Mouse (Mus musculus): Measurements from ENCODE around the gene Trpm3. TPM values are rescaled to one million over a fixed set of nuclear protein-coding genes. Genes with fewer than 3 reads are reported as not detected.

Gene Trpm3
- total and polyA plus RNA-seq, 2 experiments: not detected

DNA sequence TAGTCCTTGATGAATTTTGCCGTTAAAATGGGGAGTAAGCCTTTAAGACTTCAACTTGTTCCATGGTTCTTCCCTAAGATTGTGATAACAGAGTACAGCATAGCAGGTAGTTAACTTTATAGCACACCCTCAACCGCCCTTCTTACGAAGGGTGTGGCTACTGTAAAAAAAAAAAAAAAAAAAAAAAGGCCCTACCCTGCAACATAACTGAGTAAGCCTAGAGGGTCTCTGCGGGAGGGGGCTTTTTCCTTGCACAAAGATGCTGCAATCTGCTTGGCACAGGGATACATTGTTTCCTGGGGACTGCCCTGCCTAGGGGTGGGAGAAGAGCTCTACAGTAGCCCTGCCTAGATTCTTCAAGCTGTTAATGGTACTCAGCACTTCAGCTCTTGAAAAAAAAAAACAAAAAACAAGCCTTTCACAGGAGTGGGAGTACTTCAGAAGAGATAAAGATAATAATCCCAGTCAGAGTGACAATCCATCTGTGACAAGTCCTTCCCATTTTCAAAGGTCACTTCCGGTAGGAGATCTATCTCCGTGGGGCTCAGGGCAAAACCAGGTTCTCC, 903.4 kb downstream of the Trpm3 start:
- Histone ChIP-seq H3K27me3 (ENCODE audit: control insufficient read depth, insufficient read depth, low read length) (no peaks in the 10 kb centered on the region), H3K36me3 (ENCODE audit: control insufficient read depth, insufficient read depth, low read length) (no peaks in the 10 kb centered on the region), H3K4me1 (ENCODE audit: control insufficient read depth, insufficient read depth, low read length) (peaks cover 10% of the 10 kb centered on the region), H3K27ac (replicated peaks; ENCODE audit: insufficient read depth, low read depth, low read length) (no peak overlapping the region), H3K9ac (ENCODE audit: low read depth, low read length) (no peak overlapping the region), H3K79me2 (ENCODE audit: control insufficient read depth, insufficient read depth, low read length) (no peaks in the 10 kb centered on the region), H3K4me3 (ENCODE audit: insufficient read depth, low read depth, low read length) (no peak overlapping the region)
- TF ChIP-seq CTCF (IDR thresholded peaks at IDR 0.05; ENCODE audit: low read depth, low read length) (no peak), POLR2A (IDR thresholded peaks at IDR 0.05; ENCODE audit: extremely low read depth, insufficient read depth, low read length) (no peak)
- 75% methylated on average over 6 of the region's 6 CpGs for WGBS
- DNase-seq (ENCODE audit: extremely low read depth, low read depth, low spot score): no peak

DNA sequence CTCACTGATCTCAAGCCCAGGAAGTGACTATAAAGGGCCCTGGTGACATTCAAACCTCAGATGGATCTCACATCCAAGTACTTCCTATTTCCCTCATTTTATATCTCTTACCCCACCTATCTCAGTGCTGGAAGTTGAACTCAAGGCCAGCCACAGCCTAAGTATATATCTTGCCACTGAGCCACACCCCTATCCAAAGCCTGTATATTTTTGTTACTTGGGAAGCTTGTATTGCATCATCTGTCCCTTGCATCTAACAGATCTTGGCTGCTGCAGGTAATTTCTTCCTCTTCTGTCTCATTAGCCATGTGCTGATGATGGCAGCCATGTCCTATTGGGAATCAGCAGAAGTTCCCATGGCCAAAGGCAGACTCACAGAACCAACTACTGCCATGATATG, 904.9 kb downstream of the Trpm3 start:
- Histone ChIP-seq H3K36me3 (ENCODE audit: control insufficient read depth, insufficient read depth, low read length) (no peaks in the 10 kb centered on the region), H3K4me3 (ENCODE audit: insufficient read depth, low read depth, low read length) (no peak overlapping the region), H3K4me1 (ENCODE audit: control insufficient read depth, insufficient read depth, low read length) (peaks cover 4% of the 10 kb centered on the region), H3K9ac (ENCODE audit: low read depth, low read length) (no peak overlapping the region), H3K27me3 (ENCODE audit: control insufficient read depth, insufficient read depth, low read length) (no peaks in the 10 kb centered on the region), H3K79me2 (ENCODE audit: control insufficient read depth, insufficient read depth, low read length) (no peaks in the 10 kb centered on the region), H3K27ac (replicated peaks; ENCODE audit: insufficient read depth, low read depth, low read length) (no peak overlapping the region)
- TF ChIP-seq CTCF (IDR thresholded peaks at IDR 0.05; ENCODE audit: low read depth, low read length): no peak
- no peak for TF ChIP-seq POLR2A (IDR thresholded peaks at IDR 0.05; ENCODE audit: extremely low read depth, insufficient read depth, low read length)
- DNase-seq (ENCODE audit: extremely low read depth, low read depth, low spot score): no peak

Data from liver, adult 2 months (tissue).